Mouse (Mus musculus) limb, embryonic 15.5 days (tissue): Measurements from ENCODE around the gene Bcas3. TPM values are rescaled to one million over a fixed set of nuclear protein-coding genes. Genes with fewer than 3 reads are reported as not detected.
A peak's percentile ranks its signal among the peaks of the same experiment; 100 is the strongest.

Source experiments
- ATAC-seq: fragments of 200-750 bp; cut with Nextera tagmentation; 2 replicates; pipeline ENCODE4 v1.8.0; 2017; ENCODE audit warnings: low read depth, moderate TSS enrichment; ENCODE audit not compliant: insufficient number of reproducible peaks, low FRiP score, low TSS enrichment
- H3K27ac ChIP-seq: fragments of 300-500 bp; sonication (generic); 2 replicates; pipeline ENCODE4 v1.5.1; 2015; ENCODE audit warnings: moderate library complexity, mild to moderate bottlenecking, inconsistent platforms
- H3K27me3 ChIP-seq: fragments of 300-500 bp; sonication (generic); 2 replicates; pipeline ENCODE4 v1.6.1; 2015; ENCODE audit warnings: inconsistent platforms
- H3K36me3 ChIP-seq: fragments of 300-500 bp; sonication (generic); 2 replicates; pipeline ENCODE4 v1.6.1; 2015; ENCODE audit warnings: inconsistent platforms
- H3K4me1 ChIP-seq: fragments of 300-500 bp; sonication (generic); 2 replicates; pipeline ENCODE4 v1.6.1; 2015; ENCODE audit warnings: inconsistent platforms
- H3K4me2 ChIP-seq: fragments of 300-500 bp; sonication (generic); 2 replicates; pipeline ENCODE4 v1.6.1; 2015; ENCODE audit warnings: mild to moderate bottlenecking, inconsistent platforms
- H3K4me3 ChIP-seq: fragments of 300-500 bp; sonication (generic); 2 replicates; pipeline ENCODE4 v1.5.1; 2015; ENCODE audit warnings: mild to moderate bottlenecking, inconsistent platforms
- H3K9ac ChIP-seq: fragments of 300-500 bp; sonication (generic); 2 replicates; pipeline ENCODE4 v1.6.1; 2015; ENCODE audit warnings: inconsistent platforms
- H3K9me3 ChIP-seq: fragments of 300-500 bp; sonication (generic); 2 replicates; pipeline ENCODE4 v1.6.1; 2016; ENCODE audit warnings: inconsistent platforms
- WGBS: fragments of 180-500 bp; shearing (Covaris S2); methylation state at CpG from one replicate; pipeline ENCODE4 v1.1.7; 2015; 5-methylcytosine and 5-hydroxymethylcytosine counted together
- polyA plus RNA-seq: library from polyadenylated mRNA; unstranded; fragments of >200 nt; fragmentation: Nextera tagmentation; extraction: Ambion mirVana; gene quantifications from 2 replicates; pipeline ENCODE4 v1.2.1, GENCODE M21; 2015

Bcas3 gene
- polyA plus RNA-seq, 1 experiment from 2014 or later = 23.6 TPM

GRCm38 (mm10) chr11:85383975-85384821 lies 31.2 kb downstream of the Bcas3 start:
- H3K4me3 ChIP-seq = no peak overlapping the region
- 72% methylated on average over 7 of the region's 7 CpGs for WGBS
- no peak overlapping the region for H3K4me2 ChIP-seq
- H3K27me3 ChIP-seq = no peaks in the 10 kb centered on the region
- H3K36me3 ChIP-seq = no peaks in the 10 kb centered on the region
- peaks cover 3% of the 10 kb centered on the region; the same call in 1 of the 2 replicates for H3K4me1 ChIP-seq
- no peak overlapping the region for H3K9ac ChIP-seq
- ATAC-seq = no peak
- no peak overlapping the region for H3K27ac ChIP-seq
- H3K9me3 ChIP-seq = no peaks in the 10 kb centered on the region

- ATAC-seq = no peak
- no peaks in the 10 kb centered on the region for H3K27me3 ChIP-seq
- H3K4me1 ChIP-seq = 0 out of 2 replicates have a peak, but pooled peaks cover 6% of the 10 kb centered on the region
- no peaks in the 10 kb centered on the region for H3K9me3 ChIP-seq
- H3K4me3 ChIP-seq = no peak overlapping the region
- 0 out of 2 replicates have a peak overlapping the region, but pooled peaks have one; percentile 30 for H3K27ac ChIP-seq
- H3K4me2 ChIP-seq = no peak overlapping the region
- 60% methylated on average over 12 of the region's 12 CpGs for WGBS
- H3K36me3 ChIP-seq = no peaks in the 10 kb centered on the region
- no peak overlapping the region for H3K9ac ChIP-seq
Measured at GRCm38 (mm10) chr11:85392179-85392863, 39.4 kb downstream of the Bcas3 start.

GRCm38 (mm10) chr11:85392864-85393220 lies 39.9 kb downstream of the Bcas3 start:
- no peak overlapping the region for H3K4me2 ChIP-seq
- no peak overlapping the region for H3K9ac ChIP-seq
- 48% methylated on average over 9 of the region's 9 CpGs for WGBS
- H3K27me3 ChIP-seq = no peaks in the 10 kb centered on the region
- ATAC-seq = no peak
- H3K36me3 ChIP-seq = no peaks in the 10 kb centered on the region
- 0 out of 2 replicates have a peak, but pooled peaks cover 6% of the 10 kb centered on the region for H3K4me1 ChIP-seq
- H3K4me3 ChIP-seq = no peak overlapping the region
- 0 out of 2 replicates have a peak overlapping the region, but pooled peaks have one; percentile 30 for H3K27ac ChIP-seq
- no peaks in the 10 kb centered on the region for H3K9me3 ChIP-seq

- Histone ChIP-seq H3K27me3 (no peaks in the 10 kb centered on the region), H3K4me2 (no peak overlapping the region), H3K9me3 (no peaks in the 10 kb centered on the region), H3K4me1 (0 out of 2 replicates have a peak, but pooled peaks cover 6% of the 10 kb centered on the region), H3K9ac (no peak overlapping the region), H3K36me3 (no peaks in the 10 kb centered on the region), H3K4me3 (no peak overlapping the region), H3K27ac (no peak overlapping the region)
- 54% methylated on average over 3 of the region's 3 CpGs for WGBS
- no peak for ATAC-seq
Measured at GRCm38 (mm10) chr11:85393990-85394389, 41.0 kb downstream of the Bcas3 start.

- WGBS = 55% methylated on average over 7 of the region's 7 CpGs
- Histone ChIP-seq H3K4me1 (0 out of 2 replicates have a peak, but pooled peaks cover 6% of the 10 kb centered on the region), H3K4me2 (no peak overlapping the region), H3K4me3 (no peak overlapping the region), H3K27ac (no peak overlapping the region), H3K27me3 (no peaks in the 10 kb centered on the region), H3K9ac (no peak overlapping the region), H3K36me3 (no peaks in the 10 kb centered on the region), H3K9me3 (no peaks in the 10 kb centered on the region)
- no peak for ATAC-seq
Measured at GRCm38 (mm10) chr11:85395361-85395760, 42.4 kb downstream of the Bcas3 start.

- H3K9me3 ChIP-seq = no peaks in the 10 kb centered on the region
- 63% methylated on average over 3 of the region's 3 CpGs for WGBS
- H3K4me1 ChIP-seq = no peaks in the 10 kb centered on the region
- no peak overlapping the region for H3K4me2 ChIP-seq
- no peaks in the 10 kb centered on the region for H3K36me3 ChIP-seq
- H3K4me3 ChIP-seq = no peak overlapping the region
- no peak overlapping the region for H3K9ac ChIP-seq
- ATAC-seq = no peak
- no peaks in the 10 kb centered on the region for H3K27me3 ChIP-seq
- no peak overlapping the region for H3K27ac ChIP-seq
Measured at GRCm38 (mm10) chr11:85406531-85406930, 53.6 kb downstream of the Bcas3 start.

GRCm38 (mm10) chr11:85407700-85408099 lies 54.7 kb downstream of the Bcas3 start:
- no peak for ATAC-seq
- no peaks in the 10 kb centered on the region for H3K36me3 ChIP-seq
- 66% methylated on average over 3 of the region's 3 CpGs for WGBS
- no peaks in the 10 kb centered on the region for H3K9me3 ChIP-seq
- no peak overlapping the region for H3K27ac ChIP-seq
- no peak overlapping the region for H3K4me2 ChIP-seq
- H3K4me1 ChIP-seq = no peaks in the 10 kb centered on the region
- H3K9ac ChIP-seq = no peak overlapping the region
- H3K27me3 ChIP-seq = no peaks in the 10 kb centered on the region
- no peak overlapping the region for H3K4me3 ChIP-seq

GRCm38 (mm10) chr11:85412319-85412718 lies 59.4 kb downstream of the Bcas3 start:
- ATAC-seq = no peak
- H3K4me2 ChIP-seq = no peak overlapping the region
- no peaks in the 10 kb centered on the region for H3K9me3 ChIP-seq
- no peaks in the 10 kb centered on the region for H3K4me1 ChIP-seq
- H3K27me3 ChIP-seq = no peaks in the 10 kb centered on the region
- no peak overlapping the region for H3K27ac ChIP-seq
- 44% methylated on average over 7 of the region's 7 CpGs for WGBS
- no peak overlapping the region for H3K4me3 ChIP-seq
- H3K9ac ChIP-seq = no peak overlapping the region
- H3K36me3 ChIP-seq = no peaks in the 10 kb centered on the region

- Histone ChIP-seq H3K36me3 (no peaks in the 10 kb centered on the region), H3K27me3 (no peaks in the 10 kb centered on the region), H3K4me1 (no peaks in the 10 kb centered on the region), H3K9ac (no peak overlapping the region), H3K27ac (no peak overlapping the region), H3K9me3 (no peaks in the 10 kb centered on the region), H3K4me3 (no peak overlapping the region), H3K4me2 (no peak overlapping the region)
- no peak for ATAC-seq
- 87% methylated on average over 1 of the region's 1 CpGs for WGBS
Measured at GRCm38 (mm10) chr11:85414476-85414875, 61.5 kb downstream of the Bcas3 start.

- 45% methylated on average over 6 of the region's 6 CpGs for WGBS
- Histone ChIP-seq H3K9ac (no peak overlapping the region), H3K4me1 (peaks cover 25% of the 10 kb centered on the region), H3K27me3 (no peaks in the 10 kb centered on the region), H3K9me3 (no peaks in the 10 kb centered on the region), H3K4me2 (no peak overlapping the region), H3K36me3 (no peaks in the 10 kb centered on the region), H3K27ac (no peak overlapping the region), H3K4me3 (no peak overlapping the region)
- ATAC-seq = no peak
Measured at GRCm38 (mm10) chr11:85427353-85427752, 74.4 kb downstream of the Bcas3 start.

GRCm38 (mm10) chr11:85428227-85428626 lies 75.3 kb downstream of the Bcas3 start:
- Histone ChIP-seq H3K9me3 (no peaks in the 10 kb centered on the region), H3K27ac (peak overlapping the region; percentile 43), H3K4me3 (no peak overlapping the region), H3K4me1 (peaks cover 25% of the 10 kb centered on the region), H3K36me3 (no peaks in the 10 kb centered on the region), H3K27me3 (no peaks in the 10 kb centered on the region), H3K4me2 (no peak overlapping the region), H3K9ac (no peak overlapping the region)
- 0 out of 2 replicates have a peak, but pooled peaks have one; percentile 19 for ATAC-seq
- WGBS = 23% methylated on average over 3 of the region's 3 CpGs
